Mouse (Mus musculus) lung, postnatal 0 days (tissue): ENCODE results near the gene Usp36.

Source experiments
- CTCF ChIP-seq: IDR thresholded peaks from 2 replicates; pipeline ENCODE4 v1.5.1; 2016; ENCODE audit warnings: antibody characterized with exemption, mild to moderate bottlenecking
- EP300 ChIP-seq: IDR thresholded peaks from 2 replicates; pipeline ENCODE4 v1.6.1; 2016; ENCODE audit warnings: antibody characterized with exemption, mild to moderate bottlenecking, control low read depth

DNA sequence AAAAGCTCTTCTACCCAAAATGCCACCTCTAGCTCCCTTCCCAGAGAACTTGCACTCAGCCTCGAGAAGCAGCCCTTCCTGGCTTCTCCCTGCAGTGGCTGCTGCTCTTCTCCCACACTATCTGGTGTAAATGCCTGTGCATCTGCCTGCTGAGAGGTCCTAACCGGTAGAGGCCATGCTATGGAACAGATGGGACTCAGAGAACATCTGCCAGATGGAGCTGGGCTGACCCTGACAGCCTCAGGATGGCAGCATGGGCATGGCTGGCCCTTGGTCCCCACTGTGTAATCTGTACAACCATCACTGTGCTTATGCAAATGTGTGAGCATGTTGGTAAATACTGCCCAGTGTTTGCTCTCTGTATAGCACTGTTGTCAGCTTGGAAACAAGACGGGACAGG lies 32.6 kb upstream of the Usp36 start:
- no peak for TF ChIP-seq CTCF
- no peak for TF ChIP-seq EP300
